Mouse (Mus musculus) bone marrow macrophage, adult 2 months (primary cell): Measurements from ENCODE around the gene Traf6.

Experiments
- CTCF ChIP-seq: IDR thresholded peaks from 2 replicates; pipeline ENCODE4 v1.5.1; 2012; ENCODE audit warnings: low read depth, mild to moderate bottlenecking, low read length, moderate library complexity
- POLR2A ChIP-seq: IDR thresholded peaks from 2 replicates; pipeline ENCODE4 v1.6.1; 2012; ENCODE audit warnings: mild to moderate bottlenecking, low read depth, low read length, borderline replicate concordance

GRCm38 (mm10) chr2:101733564-101733963 is 55.3 kb downstream of the Traf6 start:
- TF ChIP-seq CTCF (no peak), POLR2A (no peak)
